Mouse (Mus musculus) mesoderm, embryonic 11.5 days (tissue): ENCODE measurements around the gene Olfr214.
"Not testable (repeated sequence)": the region's sequence is repeated elsewhere in the genome, so short reads cannot be mapped to it uniquely, and the experiment has no call there.

Experiments used
- DNase-seq: peaks from one replicate; pipeline ENCODE4 v3.0.0-alpha.2; 2012; ENCODE audit warnings: low read depth, low spot score

Olfr214 gene

GRCm38 (mm10) chr6:116553935-116554334 is at the start of gene Olfr214:
Gene Olfr214 (plus strand): TSS chr6:116554235.
- DNase-seq: no peak

- not testable (repeated sequence) for DNase-seq
Observed at GRCm38 (mm10) chr6:116506302-116507003, 47.6 kb upstream of the Olfr214 start, which contains the start of gene Olfr212. Gene Olfr212 (plus strand): TSS chr6:116506516.

GRCm38 (mm10) chr6:116514832-116515231 is 39.2 kb upstream of the Olfr214 start:
- DNase-seq: no peak

DNA sequence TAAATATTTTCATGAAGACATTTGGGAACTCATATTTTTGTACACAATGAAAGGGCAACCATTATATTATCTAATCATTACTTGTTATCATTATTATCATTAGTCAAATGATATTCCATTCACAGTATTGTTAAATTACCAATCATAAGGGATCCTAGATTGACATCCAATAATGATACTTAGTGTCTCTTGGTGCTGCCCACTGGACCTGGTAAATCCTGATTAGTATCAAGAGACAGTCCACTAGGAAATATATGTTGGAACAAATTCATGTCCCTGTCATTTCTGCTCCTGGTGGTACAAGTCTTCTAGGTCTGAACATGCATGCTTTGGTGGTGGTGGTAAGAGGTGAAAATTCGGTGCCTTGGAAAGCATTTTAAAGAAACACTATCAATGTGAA is 15.9 kb upstream of the Olfr214 start, which contains the start of gene Olfr213:
Gene Olfr213 (plus strand): TSS at position 301 of the 400 bp plus-strand sequence.
- no peak for DNase-seq

DNA sequence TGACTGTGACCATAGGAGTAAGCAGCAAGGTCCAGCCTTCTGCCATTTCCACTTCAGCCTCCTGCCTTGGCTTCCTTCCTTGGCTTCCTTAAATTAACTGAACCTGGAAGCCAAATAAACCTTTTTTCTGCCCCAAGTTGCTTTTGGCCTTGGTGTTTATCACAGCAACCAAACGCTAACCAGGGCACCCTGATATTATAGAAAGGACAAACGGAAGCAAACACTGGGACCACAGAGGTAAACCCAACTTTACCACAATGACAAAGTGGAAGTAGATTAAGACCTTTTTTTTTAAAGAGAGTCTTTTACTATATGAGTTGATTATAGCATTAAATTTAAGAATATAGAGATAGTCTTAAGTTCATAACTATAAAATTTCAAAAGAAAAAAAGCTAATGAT is 11.5 kb upstream of the Olfr214 start:
- DNase-seq: no peak

DNA sequence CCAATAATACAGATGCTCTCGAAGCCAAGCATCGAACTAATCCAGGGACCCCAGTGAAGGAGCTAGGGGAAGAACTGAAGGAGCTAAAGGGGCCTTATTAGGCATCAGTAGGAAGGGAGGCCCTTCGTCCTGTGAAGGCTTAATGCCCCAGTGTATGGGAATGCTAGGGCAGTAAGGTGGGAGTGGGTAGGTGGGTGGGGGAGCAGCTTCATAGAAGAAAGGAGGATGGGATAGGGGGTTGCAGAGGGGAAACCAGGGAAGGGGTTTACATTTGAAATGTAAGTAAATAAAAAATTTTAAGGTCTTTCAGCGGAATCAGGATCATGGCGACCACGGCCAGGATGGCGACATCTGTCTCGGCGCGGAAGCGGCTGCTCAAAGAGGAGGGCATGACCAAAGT is 3.2 kb upstream of the Olfr214 start, which contains the start of gene Gm5580:
Gene Gm5580 (plus strand): TSS at position 301 of the 400 bp plus-strand sequence.
- DNase-seq: not testable (repeated sequence)

- no peak for DNase-seq
Observed at GRCm38 (mm10) chr6:116554952-116555351, 917 bp downstream of the Olfr214 start.

DNA sequence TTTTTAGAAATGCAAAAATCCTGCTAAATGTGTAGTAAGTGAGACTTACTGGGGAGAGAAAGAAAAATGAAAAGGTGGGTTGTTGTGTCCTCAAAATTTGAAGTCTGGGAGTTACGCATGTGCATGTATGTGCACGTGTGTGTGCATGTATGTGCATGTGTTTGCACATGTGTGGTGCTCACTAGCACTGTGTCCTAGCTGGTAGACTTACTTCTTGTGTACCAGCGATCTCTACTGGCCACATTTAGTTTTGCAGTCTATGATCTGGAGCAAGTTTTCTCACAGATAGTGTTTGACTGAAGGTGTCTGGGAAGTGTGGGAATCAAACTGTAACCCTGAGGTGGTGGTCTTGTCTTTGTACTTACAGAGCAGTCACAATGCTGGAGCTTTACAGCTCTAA is 15.8 kb downstream of the Olfr214 start:
- DNase-seq: peak; percentile 60

DNA sequence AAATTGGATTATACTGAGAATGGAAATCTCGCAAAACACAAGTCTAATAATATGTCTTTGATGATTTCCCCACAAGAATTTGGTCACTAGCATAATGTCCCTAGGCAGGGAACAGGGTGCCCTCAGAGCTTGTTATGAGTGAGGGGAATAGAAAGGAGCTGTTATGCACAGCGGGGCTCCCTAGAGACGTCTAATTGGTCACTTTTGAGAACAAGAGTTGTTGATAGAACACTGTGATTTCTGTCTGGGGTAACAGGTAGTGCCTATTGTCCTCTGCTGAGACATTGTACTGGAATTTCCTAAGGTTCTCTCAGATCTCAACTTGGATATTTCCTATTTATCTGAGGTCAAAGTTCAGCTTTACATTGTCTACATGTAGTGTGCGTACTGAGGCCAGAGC is 30.1 kb downstream of the Olfr214 start, which contains the start of gene Olfr215:
Gene Olfr215 (minus strand): TSS at position 101 of the 400 bp plus-strand sequence.
- DNase-seq: no peak

DNA sequence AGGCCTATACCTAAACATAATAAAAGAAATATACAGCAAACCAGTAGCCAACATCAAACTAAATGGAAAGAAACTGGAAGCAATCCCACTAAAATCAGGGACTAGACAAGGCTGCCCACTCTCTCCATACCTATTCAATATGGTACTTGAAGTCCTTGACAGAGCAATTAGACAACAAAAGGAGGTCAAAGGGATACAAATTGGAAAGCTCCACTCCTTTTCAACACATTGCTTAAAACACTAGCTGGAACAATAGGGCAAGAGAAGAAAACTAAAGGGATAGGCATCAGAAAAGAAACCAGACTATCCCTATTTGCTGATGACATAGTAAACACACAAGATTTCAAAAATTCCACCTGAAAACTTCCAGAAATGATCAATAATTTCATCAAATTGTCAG is 46.9 kb downstream of the Olfr214 start:
- DNase-seq: not testable (repeated sequence)

GRCm38 (mm10) chr6:116607230-116607629 is 53.2 kb downstream of the Olfr214 start:
- no peak for DNase-seq
